ENCODE assay signal across 22 mouse cellular contexts in the genomic region with DNA sequence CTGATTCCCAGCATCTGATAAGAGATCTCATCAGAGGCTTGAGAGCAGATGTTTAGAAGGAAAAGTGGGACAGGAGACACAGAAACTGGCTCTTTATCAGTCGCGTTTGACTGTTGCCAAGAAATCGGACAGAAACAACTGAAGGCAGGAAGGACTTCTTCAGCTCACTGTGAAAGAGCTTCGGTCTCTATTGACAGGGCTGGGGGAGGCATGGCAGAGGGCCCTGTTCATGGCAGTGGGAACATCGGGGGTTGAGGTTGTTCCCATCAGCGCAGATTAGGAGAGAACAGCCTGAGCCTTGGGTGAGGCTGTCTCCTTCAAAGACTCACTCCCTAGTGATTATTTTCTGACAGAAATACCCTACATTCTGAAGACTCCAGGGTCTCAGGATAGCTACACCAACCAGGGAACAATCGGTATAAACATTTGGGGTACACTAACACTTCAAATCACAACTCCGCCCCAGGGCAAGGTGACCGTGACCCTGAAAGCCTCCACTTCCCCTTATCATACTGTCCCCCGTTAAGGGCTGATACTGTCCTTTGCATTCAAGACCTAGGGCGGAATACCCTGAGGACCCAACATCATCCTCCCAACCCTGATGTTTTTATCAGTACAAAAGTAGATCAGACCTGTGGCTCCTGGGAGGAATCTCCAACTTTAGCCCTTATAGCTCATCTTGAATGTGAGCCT.
"Had no signal": no experiment of that assay in that cellular context is flagged by ENCODE, and none has a peak within 500 bp of the region (broad histone marks: within the 10 kb centered on the region; RNA-seq: fewer than 3 reads in every experiment).

No protein-coding gene starts in this region.

- H3K9me3 ChIP-seq: liver, embryonic 13.5 days; lung, embryonic 15.5 days; megakaryocyte, embryonic 14.5 days; midbrain, embryonic 10.5 days; midbrain, embryonic 13.5 days; neural tube, embryonic 12.5 days; neural tube, embryonic 15.5 days; stomach, embryonic 15.5 days had no signal

- H3K4me3 ChIP-seq: layer of hippocampus, adult 2 months; left cerebral cortex, adult 2 months; liver, embryonic 13.5 days; lung, embryonic 15.5 days; megakaryocyte, embryonic 14.5 days; midbrain, embryonic 10.5 days; midbrain, embryonic 13.5 days; neural tube, embryonic 12.5 days; neural tube, embryonic 15.5 days; stomach, embryonic 15.5 days had no signal

- ATAC-seq: intestine, postnatal 0 days; midbrain, embryonic 13.5 days had no signal

- H3K27me3 ChIP-seq: liver, embryonic 13.5 days; lung, embryonic 15.5 days; midbrain, embryonic 13.5 days; neural tube, embryonic 12.5 days; neural tube, embryonic 15.5 days; stomach, embryonic 15.5 days had no signal

- H3K27ac ChIP-seq: kidney, postnatal 0 days; layer of hippocampus, adult 2 months; left cerebral cortex, adult 2 months; liver, embryonic 13.5 days; lung, embryonic 15.5 days; midbrain, embryonic 10.5 days; midbrain, embryonic 13.5 days; neural tube, embryonic 12.5 days; neural tube, embryonic 15.5 days; stomach, embryonic 15.5 days had no signal

- H3K9ac ChIP-seq: liver, embryonic 13.5 days; lung, embryonic 15.5 days; midbrain, embryonic 13.5 days; neural tube, embryonic 12.5 days; neural tube, embryonic 15.5 days; stomach, embryonic 15.5 days had no signal

- DNase-seq: kidney, adult 2 months; kidney, postnatal 25 days; layer of hippocampus, adult 9-11 months; layer of hippocampus, postnatal 36 days; liver, embryonic 13.5 days; lung, postnatal 10 days; lung, postnatal 36 days; retina, postnatal 1 day; right cerebral cortex, postnatal 25 days; spleen, adult 18-20 months; thymus, postnatal 25 days had no signal

- H3K4me1 ChIP-seq: liver, embryonic 13.5 days; midbrain, embryonic 13.5 days; neural tube, embryonic 12.5 days; neural tube, embryonic 15.5 days; stomach, embryonic 15.5 days had no signal

- H3K36me3 ChIP-seq: liver, embryonic 13.5 days; lung, embryonic 15.5 days; midbrain, embryonic 10.5 days; midbrain, embryonic 13.5 days; neural tube, embryonic 12.5 days; neural tube, embryonic 15.5 days; stomach, embryonic 15.5 days had no signal

- H3K4me2 ChIP-seq: liver, embryonic 13.5 days; lung, embryonic 15.5 days; midbrain, embryonic 13.5 days; neural tube, embryonic 12.5 days; neural tube, embryonic 15.5 days; stomach, embryonic 15.5 days had no signal
